Mouse (Mus musculus) urinary bladder, adult 2 months (tissue): ENCODE results near the gene Dcdc2a. TPM values are rescaled to one million over a fixed set of nuclear protein-coding genes. Genes with fewer than 3 reads are reported as not detected.

Source experiments
- DNase-seq: peaks from one replicate; pipeline ENCODE4 v3.0.0; 2022; ENCODE audit warnings: low spot score
- polyA plus RNA-seq: library from polyadenylated mRNA; depleted of rRNA; stranded (reverse); fragments of >200 nt; gene quantifications from 2 replicates; pipeline ENCODE4 v1.2.3, GENCODE M21; 2012

Gene Dcdc2a
- polyA plus RNA-seq, 1 experiment = 0.40 TPM

DNA sequence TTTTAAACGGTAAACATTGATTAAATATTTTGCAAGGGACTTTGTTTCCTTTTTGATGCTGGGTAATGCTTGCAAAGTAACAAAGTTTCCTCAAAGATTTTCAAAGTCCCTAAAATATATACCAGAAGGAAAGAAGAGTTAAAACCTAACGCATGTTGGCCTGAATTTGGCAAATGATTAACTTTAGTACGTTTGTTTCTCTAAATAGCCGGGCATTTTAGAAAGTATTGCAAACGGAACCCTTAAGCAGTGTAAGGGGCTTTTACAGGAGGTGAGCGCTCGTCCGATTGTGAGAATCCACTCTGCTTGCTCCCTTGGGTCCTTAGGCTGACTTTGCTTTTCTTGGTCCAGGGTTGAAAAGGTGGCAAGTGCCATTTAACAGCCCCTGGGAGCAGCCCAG is 41.5 kb downstream of the Dcdc2a start:
- DNase-seq = no peak

DNA sequence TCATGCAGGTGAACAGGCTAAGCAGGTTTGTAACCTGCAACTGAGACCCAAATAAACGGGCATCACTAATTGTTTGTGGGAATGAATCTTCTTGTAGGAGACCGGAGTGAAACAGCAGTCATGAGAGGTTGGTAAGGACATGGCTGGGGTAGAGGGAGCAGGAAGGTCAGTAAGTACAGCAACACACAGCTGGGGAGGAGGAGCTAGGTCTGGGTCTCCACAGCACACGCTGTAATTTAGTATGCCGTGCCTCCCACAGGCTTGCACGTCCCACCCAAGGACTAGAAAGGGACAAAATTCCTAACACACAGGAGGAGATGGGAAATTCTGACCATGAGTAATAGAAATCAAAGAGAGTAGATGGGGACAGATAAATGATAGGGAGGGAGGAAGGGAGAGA is 42.8 kb downstream of the Dcdc2a start:
- no peak for DNase-seq

DNA sequence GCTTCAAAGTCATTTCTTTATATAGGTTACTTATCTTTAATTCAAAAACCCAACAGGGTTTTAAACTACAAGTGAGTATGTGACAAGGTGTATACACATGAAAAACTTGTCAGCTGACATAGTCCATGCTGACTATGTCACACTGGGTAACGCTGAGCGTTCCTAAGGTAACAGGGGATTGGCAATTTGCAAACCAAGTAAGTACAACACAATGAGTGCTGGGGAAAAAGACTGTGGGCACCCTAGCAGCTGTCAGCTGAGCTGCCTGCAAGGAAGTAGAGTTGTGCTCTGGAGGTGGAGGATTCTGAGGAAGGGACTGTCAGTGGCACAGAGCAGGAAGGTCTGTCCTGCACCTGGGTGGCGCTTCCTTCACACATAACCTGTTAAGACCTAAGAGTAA is 43.7 kb downstream of the Dcdc2a start:
- DNase-seq = no peak

DNA sequence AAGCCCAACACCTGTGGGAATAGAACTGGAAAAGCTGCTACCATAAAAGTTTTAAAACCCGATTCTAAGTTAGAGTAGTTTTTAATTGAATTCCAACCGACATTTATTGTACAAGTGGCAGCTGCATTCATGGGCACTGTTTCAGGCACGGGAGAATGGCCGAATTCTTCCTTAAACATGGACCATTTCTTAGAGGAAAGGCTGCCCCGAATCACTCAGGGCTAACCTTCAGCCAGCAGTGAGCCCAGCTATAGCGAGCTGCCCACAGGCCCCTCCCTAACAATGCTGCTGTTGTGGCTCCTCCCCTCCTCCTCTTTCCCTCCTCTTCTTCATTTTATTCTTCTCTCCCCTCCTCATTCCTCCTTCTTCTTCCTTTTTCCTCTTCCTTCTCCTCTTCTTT is 44.8 kb downstream of the Dcdc2a start:
- no peak for DNase-seq

DNA sequence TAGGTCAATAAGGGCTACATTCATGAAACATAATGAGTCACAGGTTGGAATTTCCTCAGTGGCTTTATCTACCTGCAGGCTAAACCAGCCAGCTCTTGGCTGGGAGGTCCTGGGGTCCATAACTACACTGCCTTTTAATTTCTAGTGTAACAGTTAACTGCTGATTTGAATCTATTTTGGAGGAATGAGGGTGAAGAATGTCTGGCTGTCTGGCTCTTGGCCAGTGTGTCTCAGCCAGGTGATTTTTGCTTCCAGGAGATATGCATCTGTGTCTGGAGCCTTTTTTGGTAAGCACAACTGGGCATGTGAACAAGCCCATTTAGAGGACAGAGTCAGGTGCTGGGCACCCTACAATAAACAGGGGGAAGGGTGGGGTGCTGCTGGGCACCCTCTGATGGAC is 49.9 kb downstream of the Dcdc2a start:
- DNase-seq = no peak

DNA sequence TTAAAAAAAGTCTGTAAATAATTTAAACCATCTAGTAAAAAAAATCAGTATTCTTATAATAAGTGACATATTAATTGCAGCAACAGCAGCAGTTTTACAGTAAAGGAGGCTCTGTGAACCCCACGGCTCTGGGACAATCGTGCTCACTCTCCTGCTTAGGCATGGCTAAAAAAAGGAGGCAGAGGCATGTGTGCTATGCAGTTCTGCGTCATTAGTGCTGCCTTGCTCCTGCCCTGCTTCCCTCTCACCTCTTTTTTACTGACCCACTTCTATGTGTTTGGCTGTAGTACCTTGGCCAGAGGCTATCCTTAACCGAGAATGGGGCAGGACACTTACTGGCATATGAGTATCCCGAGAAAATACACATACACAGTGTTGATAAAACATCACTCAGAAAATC is 50.9 kb downstream of the Dcdc2a start:
- no peak for DNase-seq

DNA sequence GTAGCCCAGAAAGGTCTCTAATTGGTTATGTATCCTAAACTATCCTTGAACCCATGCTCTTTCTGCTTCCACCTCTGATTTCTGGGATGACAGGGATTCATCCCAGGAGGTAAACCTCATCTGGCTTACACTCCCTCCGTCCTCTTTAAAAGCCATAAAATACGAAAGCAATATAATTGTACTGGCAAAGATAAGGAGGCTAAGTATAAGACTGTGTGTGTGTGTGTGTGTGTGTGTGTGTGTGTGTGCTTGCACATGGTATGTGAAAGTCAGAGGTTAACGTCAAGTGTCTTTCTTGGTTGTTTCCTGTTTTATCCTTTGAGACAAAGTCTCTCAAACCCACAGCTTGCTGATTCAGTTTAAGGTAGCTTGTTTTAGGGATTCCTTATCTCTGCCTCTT is 52.5 kb downstream of the Dcdc2a start:
- no peak for DNase-seq

DNA sequence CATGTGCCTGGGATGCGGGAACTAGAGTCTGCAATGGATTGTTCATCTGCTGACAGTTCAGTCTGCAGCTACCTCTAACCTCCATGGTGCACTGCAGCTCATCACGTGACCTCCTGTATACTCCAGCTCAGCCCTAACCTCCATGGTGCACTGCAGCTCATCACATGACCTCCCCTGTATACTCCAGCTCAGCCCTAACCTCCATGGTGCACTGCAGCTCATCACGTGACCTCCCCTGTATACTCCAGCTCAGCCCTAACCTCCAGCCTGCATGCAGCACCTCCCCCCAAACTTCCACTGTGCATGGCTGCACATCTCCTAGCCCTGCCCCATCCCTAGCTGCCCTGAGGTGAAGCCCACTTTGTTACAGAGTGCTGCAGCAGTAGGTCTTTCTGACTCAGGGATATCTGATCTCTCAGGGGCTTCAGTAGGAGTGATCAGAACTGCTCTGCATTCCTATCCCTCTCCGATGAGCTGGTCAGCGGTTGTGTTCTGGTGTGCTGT is 54.8 kb downstream of the Dcdc2a start:
- no peak for DNase-seq

DNA sequence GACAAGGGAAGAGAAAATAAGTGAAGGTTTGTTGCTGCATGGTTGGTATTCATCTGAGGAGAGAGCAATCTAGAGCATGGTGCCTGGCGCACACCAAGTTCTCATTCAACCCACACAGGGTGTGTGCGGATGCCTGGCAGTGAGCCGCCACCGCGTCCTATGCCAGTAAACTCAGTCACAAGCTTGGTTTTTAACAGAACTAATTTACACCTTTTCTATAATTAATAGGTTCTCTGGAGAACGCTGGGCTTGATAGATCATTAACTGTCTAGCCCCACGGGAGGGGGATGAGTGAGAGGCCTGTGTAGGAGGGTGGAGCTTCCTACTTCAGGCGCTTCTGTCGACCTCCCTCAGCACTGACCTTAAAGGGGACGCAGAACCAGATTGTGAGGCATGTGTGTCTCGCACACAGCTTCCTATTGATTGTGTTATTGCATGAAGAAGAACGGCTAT is 59.7 kb downstream of the Dcdc2a start:
- peak; percentile 24 for DNase-seq

DNA sequence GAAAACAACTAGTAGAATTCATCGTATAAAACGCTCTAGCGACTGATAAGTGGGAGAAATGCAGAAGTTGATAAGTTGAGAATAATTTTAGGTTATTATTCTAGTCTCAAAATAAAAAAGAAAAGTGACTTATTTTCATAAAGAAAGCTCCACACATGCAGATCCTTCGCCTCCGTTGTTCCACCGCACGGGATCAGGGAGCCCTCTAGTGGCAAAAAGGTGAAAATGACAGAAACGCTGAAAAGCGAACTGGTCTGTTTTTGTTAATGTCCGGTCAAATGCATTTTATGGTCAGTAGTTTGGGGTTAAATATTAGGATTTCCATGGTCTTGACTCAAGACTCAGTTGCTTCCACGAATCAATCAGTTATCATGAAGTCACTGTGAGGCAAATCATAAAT is 60.2 kb downstream of the Dcdc2a start:
- no peak for DNase-seq

DNA sequence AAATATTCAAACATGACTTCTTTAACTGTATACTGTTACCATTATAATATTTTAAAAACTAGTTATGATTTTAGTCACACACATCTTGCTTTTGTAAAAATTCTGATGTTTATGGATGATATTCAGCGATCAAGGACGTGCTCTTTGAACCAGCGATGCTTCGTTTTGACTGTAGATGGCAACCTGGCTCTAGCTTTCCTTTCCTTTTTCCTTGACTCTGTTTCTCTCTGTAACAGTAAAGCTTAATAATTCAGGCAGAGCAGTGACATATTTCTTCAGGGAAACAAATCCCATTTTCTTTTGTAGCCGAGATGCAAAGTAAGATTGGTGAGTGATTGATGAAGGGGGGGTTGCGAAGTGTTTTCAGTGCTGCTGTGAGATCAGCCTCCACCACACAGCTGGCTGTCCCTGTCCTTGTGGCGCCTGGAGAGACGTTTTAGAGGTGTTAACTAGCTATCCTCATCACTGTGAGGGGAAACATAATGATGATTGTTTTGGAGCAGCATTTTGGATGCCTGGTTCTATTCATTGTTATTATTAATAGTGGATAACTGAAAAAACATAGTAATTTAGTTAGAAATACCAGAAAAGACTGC is 67.0 kb downstream of the Dcdc2a start:
- no peak for DNase-seq

DNA sequence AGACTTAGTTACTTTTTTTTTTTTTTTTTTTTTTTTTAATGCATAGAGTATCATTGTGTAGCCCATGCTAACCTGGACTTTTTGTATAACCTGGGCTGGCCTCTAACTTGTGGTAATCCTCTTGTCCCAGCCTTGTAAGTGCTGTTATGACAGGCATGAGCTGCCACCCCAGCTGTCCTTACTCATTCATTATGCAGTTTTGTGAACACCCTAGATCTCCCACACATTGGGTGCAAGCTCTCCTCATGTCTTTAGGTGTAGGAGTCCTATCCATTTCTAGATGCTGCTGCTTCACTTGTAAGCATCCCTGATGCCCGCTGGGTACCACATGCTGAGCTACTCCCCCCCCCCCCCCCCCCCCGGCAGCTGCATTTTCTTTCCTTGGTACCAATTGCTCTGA is 71.4 kb downstream of the Dcdc2a start:
- DNase-seq = no peak

DNA sequence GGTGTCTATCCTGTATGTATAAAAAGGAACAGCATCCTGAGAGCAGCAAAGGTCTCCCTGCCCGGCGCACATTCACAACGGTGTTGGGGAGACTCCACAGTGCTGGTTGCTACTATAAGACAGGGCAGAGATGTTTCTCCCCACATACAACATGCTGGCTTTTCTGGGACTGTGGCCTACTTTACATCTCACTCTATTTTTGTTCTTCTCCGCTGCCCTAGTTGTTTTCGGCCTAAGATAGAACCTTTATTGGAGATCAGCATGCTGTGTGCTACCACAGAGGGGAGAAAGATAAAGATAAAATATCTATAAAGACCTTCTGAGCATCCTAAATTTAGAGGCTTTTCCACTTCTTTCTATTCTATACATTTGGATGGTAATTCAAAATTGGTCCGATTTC is 72.0 kb downstream of the Dcdc2a start:
- no peak for DNase-seq

DNA sequence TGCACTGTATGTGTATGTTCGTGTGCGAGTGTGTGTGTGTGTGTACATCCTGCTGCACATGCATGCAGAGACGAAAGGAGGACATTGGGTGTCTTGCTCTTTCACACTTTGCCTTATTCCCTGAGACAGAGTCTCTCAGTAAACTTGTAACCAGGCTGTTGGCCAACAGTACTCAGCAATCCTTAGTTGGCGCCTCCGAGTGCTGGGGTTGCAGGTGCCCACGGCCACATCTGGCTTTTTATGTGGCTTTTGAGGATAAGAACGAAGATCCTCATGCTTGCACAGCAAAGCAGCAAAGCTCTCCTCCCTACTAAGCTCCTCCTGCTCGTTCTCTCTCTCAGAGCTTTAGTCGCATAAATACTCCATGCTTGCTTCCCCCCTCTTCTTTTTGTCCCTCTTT is 73.0 kb downstream of the Dcdc2a start:
- no peak for DNase-seq

DNA sequence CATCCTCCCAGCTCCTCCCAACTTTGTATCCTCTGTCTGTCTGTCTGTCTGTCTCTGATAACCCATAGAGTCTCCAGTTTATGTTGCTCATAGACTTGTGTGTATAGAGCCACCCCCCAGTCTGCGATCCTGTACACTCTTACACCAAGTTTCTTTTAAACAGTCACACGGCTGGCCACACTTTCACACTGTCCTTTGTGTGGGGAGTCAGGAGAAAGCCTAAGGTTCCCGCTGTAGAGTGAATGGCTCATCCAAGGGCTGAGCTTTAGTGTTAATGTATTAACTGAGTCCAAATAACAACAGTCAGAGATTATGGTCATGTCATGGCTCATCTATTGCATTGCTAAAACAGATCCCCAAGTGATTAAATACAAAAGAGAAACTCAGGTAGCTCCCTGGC is 87.3 kb downstream of the Dcdc2a start:
- no peak for DNase-seq

DNA sequence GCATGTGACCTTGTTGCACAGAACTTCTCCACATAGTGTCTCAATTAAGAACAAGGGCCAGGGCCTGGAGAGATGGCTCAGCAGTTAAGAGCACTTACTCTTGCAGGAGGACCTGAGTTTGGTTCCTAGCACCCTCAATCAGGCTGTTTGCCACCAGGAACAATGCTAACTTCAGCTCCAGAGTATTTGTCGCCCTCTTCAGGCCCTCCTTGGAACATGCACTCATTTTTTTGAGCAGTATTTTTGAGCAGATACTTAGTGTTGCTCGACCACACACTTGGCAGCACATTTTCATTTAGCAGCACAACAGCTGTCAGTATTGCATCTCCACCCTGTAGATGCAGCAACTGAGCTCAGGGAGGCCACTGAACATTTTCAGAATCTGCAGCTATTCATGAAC is 88.3 kb downstream of the Dcdc2a start:
- DNase-seq = no peak

DNA sequence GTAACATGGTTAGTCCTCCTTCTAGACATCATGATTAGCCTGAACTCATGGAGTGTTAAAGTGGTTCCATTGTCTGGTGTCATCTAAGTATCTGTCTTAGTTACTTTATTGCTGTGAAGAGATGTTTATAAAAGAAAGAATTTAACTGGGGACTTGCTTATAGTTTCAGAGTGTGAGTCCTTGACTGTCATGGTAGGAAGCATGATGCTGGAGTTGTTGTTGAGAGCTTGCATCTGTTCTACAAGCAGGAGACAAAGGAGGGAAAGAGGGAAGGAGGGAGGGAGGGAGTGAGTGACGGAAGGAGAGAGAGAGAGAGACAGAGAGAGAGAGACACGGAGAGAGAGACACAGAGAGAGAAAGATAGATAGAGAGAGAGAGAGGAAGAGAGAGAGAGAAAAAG is 90.4 kb downstream of the Dcdc2a start:
- DNase-seq = no peak

DNA sequence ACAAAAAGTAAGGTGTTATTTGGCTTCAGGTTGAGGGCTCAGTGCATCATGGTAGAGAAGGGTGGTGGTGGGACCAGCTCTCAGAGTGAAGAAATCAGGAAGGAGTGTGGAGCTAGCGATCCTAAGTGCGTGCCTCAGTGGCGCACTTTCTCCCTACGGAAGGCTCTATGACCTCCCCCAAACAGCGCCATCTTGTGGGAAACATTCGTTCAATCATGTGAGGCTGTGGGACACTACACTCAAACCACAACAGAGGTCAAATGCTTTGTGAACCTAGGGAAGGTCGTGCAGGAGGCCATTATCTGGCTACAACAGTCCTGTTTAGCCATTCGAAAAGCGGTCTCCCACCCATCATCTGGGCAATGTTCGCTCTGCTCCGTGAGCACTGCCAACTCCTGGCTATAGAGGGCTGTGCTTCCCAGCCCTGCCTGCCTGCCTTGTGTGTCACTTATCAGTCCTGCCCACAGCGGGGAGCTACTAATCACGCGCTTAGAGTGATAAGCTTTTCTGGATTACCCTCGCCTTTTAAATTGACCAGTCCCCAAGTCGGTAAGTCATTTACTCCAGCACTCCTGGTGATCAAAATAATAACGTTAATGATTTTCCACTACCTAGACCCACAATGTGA is 94.5 kb downstream of the Dcdc2a start:
- no peak for DNase-seq

DNA sequence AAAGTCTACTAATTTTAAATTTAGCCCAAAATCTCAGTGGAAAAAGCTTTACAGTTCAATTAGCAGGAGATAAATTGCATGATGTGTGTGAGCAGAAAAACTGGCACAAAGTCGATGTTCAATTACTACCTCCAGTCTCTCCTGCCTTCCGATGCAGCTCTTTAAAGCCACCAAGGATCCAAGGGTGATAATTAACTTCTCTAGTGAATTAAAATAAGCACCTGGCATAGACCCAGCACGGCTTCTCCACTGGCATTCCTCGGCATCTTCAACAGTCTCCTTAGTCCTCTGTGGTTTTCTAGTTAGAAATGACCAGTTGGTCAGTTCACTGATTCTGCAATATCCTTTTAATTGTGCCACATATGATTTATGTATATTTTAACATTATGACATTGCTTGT is 95.1 kb downstream of the Dcdc2a start:
- no peak for DNase-seq

DNA sequence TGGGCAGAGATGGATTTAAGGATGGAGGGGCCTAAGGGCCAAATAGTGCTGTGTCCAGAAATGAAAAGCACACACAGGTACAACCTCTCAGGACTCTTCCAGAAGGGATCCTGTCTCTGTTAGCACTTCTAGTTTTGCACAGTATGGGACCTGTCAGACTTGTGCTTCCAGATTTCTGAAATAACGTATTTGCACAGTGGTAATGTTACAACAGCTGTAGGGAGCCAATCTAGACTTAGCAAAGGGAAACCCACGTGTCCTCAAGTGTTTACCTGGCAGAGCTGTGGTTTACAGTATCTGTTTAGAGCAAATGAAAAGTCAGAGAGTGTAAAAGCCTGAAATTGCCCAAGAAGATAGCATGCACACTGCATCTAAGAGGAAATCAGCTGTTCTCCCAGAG is 104.1 kb downstream of the Dcdc2a start:
- no peak for DNase-seq

DNA sequence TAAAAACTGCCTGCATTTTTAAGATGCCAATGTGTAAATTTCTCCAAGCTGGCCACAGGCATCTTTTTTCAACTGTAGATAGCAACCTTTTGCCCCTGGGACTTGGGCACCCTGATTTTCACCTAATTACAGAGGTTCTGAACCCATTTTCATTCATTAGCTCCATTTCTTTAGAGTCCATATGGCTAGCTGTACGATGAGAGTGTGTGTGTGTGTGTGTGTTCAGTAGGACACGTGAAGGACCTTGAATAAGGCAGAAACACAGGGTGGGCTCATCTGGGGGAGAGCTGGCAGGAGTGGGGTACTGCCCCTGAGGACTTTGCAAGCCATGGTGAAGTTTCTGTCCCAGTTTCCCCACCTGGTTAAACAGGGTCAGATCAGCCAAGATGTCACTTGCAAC is 105.0 kb downstream of the Dcdc2a start:
- DNase-seq = no peak

DNA sequence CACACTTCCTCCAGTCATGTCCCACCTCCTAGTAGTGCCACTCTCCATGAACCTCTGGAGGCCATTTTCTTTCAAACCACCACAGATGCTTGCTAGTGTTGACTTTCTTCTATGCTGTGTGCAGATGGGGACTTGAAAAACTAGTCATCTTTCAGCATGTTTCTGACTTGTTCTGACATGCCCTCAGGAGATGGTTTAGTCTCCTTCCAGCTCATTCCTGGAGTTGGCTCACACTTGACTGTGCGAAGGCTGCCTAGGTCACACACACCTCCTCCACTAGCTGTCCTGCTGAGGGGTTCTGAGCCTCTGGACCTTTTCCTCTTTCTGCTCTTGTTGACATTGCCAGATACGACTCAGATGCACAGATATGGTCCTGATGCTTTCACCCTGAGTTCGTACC is 106.8 kb downstream of the Dcdc2a start:
- no peak for DNase-seq

DNA sequence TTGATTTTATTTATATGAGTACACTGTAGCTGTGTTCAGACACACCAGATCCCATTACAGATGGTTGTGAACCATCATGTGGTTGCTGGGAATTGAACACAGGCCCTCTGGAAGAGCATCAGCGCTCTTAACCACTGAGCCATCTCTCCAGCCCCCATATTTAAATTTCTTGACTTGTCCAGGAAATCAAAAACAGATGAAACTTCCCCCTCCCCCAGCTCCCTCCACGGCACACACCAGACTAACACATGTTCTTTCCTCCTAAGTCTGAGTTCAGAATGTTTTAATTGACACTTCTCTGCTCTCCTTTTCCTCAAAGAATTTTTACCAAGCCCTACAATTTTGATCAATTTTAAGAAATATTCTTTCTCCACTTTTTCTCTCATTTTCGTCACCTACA is 113.1 kb downstream of the Dcdc2a start:
- no peak for DNase-seq

DNA sequence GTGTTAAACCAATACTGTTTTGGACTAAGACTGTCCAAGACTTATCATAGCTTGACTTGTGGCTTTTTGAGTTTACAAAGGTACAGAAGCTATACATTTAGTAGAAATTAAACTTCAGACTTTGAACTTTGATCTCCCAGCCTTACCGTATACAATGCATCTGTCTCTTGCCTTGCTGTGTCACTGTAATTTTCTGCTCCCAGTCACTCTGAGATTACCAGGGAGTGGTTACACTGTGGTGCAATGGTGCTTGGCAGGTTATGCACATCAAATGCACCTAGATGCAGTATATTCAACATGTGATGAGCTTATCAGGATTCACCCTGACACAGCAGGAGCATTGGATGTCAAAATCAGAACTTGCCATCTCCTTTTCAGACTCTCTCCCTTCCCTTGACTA is 122.0 kb downstream of the Dcdc2a start:
- no peak for DNase-seq
